Mouse (Mus musculus) forebrain, postnatal 0 days (tissue): ENCODE measurements around the gene Cdkal1. TPM values are rescaled to one million over a fixed set of nuclear protein-coding genes. Genes with fewer than 3 reads are reported as not detected.

ENCODE experiments used
- ATAC-seq: fragments of 200-750 bp; cut with Nextera tagmentation; 2 replicates; pipeline ENCODE4 v1.8.0; 2017; ENCODE audit warnings: mild to moderate bottlenecking, moderate library complexity
- DNase-seq: peaks from one replicate; pipeline ENCODE4 v3.0.0-alpha.2; 2015
- H3K27ac ChIP-seq: fragments of 300-500 bp; sonication (generic); 2 replicates; pipeline ENCODE4 v1.5.1; 2014; ENCODE audit warnings: low read depth, mild to moderate bottlenecking, antibody characterized with exemption, low read length, moderate library complexity, mixed read lengths
- H3K27me3 ChIP-seq: fragments of 300-500 bp; sonication (generic); 2 replicates; pipeline ENCODE4 v1.6.1; 2014; ENCODE audit warnings: mild to moderate bottlenecking, low read length, mixed read lengths; ENCODE audit not compliant: insufficient read depth
- H3K36me3 ChIP-seq: fragments of 300-500 bp; sonication (generic); 2 replicates; pipeline ENCODE4 v1.6.1; 2014; ENCODE audit warnings: mild to moderate bottlenecking, moderate library complexity; ENCODE audit not compliant: insufficient read depth
- H3K4me1 ChIP-seq: fragments of 300-500 bp; sonication (generic); 2 replicates; pipeline ENCODE4 v1.6.1; 2014; ENCODE audit warnings: antibody characterized with exemption; ENCODE audit not compliant: insufficient read depth
- H3K4me2 ChIP-seq: fragments of 300-500 bp; sonication (generic); 2 replicates; pipeline ENCODE4 v1.6.1; 2014; ENCODE audit warnings: low read depth, mild to moderate bottlenecking, moderate library complexity
- H3K4me3 ChIP-seq: fragments of 300-500 bp; sonication (generic); 2 replicates; pipeline ENCODE4 v1.5.1; 2014; ENCODE audit warnings: low read depth, low read length, mixed read lengths
- H3K9ac ChIP-seq: fragments of 300-500 bp; sonication (generic); 2 replicates; pipeline ENCODE4 v1.6.1; 2014; ENCODE audit warnings: mild to moderate bottlenecking
- H3K9me3 ChIP-seq: fragments of 300-500 bp; sonication (generic); 2 replicates; pipeline ENCODE4 v1.6.1; 2016; ENCODE audit warnings: low read length
- CTCF ChIP-seq: sonication (generic); IDR thresholded peaks from 2 replicates; pipeline ENCODE4 v1.5.1; 2016; ENCODE audit warnings: antibody characterized with exemption, control low read depth, low read depth
- WGBS: fragments of 180-500 bp; shearing (Covaris S2); extraction: QIAGEN DNeasy Blood & Tissue Kit; methylation state at CpG from one replicate; pipeline ENCODE4 v1.1.7; 2014; 5-methylcytosine and 5-hydroxymethylcytosine counted together
- polyA plus RNA-seq: library from polyadenylated mRNA; unstranded; fragments of >200 nt; fragmentation: Nextera tagmentation; extraction: Ambion mirVana; gene quantifications from 2 replicates; pipeline ENCODE4 v1.2.1, GENCODE M21; 2015
- total RNA-seq: library from RNA; depleted of rRNA; stranded (reverse); fragments of >200 nt; gene quantifications from 2 replicates; pipeline ENCODE4 v1.2.3, GENCODE M21; 2014

The Cdkal1 gene
- total and polyA plus RNA-seq, 2 experiments from 2014 or later = 16.7 to 18.3 TPM

DNA sequence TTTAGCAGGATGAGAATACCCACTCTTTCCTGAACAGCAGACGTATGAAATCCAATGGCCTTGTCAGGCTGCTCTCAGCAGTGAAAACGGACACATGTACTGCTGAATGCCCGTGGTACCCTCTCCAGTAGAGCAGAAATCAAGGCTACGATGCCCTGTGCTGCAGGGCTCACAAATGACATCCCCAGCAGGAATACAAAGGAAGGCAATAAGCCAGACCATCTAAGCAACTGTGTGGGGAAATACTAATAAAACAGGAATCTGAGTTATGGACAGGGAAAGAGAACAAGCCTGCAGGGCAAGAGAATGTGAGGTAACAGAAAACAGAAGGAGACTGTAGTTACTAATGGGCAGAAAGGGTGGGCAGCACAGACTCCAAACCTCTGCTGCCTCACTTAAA is 425.6 kb downstream of the Cdkal1 start:
- no peak for DNase-seq
- no peak overlapping the region for H3K4me2 ChIP-seq
- no peaks in the 10 kb centered on the region for H3K27me3 ChIP-seq
- H3K9me3 ChIP-seq = no peaks in the 10 kb centered on the region
- H3K4me1 ChIP-seq = 0 out of 2 replicates have a peak, but pooled peaks cover 5% of the 10 kb centered on the region
- no peaks in the 10 kb centered on the region for H3K36me3 ChIP-seq
- H3K4me3 ChIP-seq = no peak overlapping the region
- H3K27ac ChIP-seq = no peak overlapping the region
- TF ChIP-seq CTCF = no peak
- no peak for ATAC-seq
- no peak overlapping the region for H3K9ac ChIP-seq
- 76% methylated on average over 4 of the region's 4 CpGs for WGBS

DNA sequence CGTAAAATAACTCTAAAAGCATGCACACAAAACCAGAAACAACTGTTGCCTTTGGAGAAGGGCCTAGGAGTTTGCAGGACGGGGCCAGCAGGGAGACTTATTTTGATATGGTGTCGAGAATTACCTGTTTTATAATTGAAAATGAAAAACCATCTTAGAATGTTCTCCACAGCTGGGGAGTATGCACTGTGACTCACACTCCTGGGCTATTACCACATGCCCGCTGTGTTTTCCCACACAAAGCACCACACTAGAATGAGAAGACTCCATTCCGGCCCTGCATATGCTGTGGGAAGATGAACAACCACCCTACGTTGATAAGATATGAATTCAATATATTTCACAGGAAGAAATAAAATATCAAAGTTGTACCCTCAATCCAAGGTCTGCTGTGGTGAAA is 426.3 kb downstream of the Cdkal1 start:
- DNase-seq (no peak), ATAC-seq (no peak)
- Histone ChIP-seq H3K36me3 (no peaks in the 10 kb centered on the region), H3K4me2 (no peak overlapping the region), H3K9me3 (no peaks in the 10 kb centered on the region), H3K9ac (no peak overlapping the region), H3K4me1 (0 out of 2 replicates have a peak, but pooled peaks cover 5% of the 10 kb centered on the region), H3K4me3 (no peak overlapping the region), H3K27me3 (no peaks in the 10 kb centered on the region), H3K27ac (no peak overlapping the region)
- TF ChIP-seq CTCF = no peak
- WGBS = 94% methylated on average over 6 of the region's 6 CpGs

DNA sequence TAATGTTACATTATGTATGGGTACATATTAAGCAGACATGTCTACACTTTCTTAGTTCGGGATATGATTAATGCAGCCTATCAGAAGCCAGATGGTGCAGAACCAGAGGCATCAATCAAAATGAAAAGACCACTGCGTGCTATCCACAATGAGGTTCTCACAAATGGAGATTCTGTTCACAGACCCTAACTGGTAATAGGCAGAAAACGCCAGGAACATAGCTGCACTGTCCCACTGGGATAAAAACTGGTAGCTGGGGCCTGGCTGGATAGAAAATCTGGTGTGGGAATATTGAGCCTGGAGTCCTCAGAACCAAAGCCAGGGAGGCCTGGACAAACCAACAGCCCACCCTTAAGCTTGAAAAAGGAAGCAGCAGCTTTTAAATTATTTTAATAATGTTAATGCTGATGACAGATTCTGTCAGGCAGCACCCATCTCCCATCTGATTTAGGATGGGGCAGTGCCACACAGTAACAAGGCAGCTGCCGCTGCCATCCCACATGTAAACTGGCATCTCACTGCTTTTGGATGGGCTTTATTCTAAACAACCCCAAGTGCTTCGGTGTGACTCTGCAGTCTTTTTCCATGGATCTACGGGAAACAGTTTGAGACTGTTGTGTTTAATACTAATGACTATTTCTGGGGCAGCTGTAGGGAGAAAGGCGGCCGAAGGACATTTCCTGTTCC is 438.9 kb downstream of the Cdkal1 start:
- H3K9me3 ChIP-seq = no peaks in the 10 kb centered on the region
- ATAC-seq = peak; percentile 75
- no peak overlapping the region for H3K4me2 ChIP-seq
- H3K36me3 ChIP-seq = no peaks in the 10 kb centered on the region
- no peak overlapping the region for H3K4me3 ChIP-seq
- no peak overlapping the region for H3K9ac ChIP-seq
- 13% methylated on average over 8 of the region's 8 CpGs for WGBS
- H3K4me1 ChIP-seq = peaks cover 21% of the 10 kb centered on the region
- DNase-seq = peak; percentile 76
- no peak for TF ChIP-seq CTCF
- no peaks in the 10 kb centered on the region for H3K27me3 ChIP-seq
- peak overlapping the region; percentile 70 for H3K27ac ChIP-seq

DNA sequence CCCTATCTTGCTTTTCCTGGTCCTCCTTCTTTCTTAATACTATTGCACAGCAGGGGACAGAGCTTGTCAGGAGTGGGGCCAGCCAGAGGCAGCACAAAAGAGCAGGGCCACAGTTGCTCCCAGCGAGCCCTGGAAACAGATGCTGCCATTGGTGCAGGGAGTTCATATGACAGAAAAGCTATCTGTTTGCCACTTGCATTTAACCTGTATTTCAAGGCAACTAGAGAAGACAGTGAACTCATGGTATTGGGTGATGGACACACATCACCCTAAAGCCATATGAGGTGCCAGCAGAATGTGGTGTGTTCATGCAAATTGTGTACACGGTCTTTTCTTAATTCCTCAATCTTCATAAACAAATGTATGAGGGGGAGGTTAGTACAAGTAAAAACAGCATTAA is 439.5 kb downstream of the Cdkal1 start:
- no peak for TF ChIP-seq CTCF
- WGBS = 14% methylated on average over 2 of the region's 2 CpGs

DNA sequence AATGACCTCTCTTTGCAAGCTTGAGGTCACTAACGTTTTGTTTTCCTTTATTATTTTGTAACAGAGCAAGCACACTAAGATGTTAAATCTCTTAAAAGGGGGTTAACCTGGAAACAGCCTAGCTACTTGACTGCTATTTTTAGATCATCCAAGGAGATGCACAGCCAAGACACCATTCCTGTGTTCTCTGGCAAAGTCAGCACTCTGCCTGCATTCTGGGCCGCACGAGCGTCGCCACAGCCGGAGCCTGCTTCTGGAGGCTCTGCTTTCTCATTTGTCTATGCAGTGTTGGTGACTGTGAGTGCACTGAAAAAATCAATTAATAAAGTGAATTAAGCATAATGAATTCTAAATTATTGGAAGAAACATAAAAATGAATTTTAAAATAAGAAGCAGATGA is 440.6 kb downstream of the Cdkal1 start:
- DNase-seq (peak; percentile 72), ATAC-seq (peak; percentile 80; the same call in 1 of the 2 replicates)
- H3K9ac ChIP-seq = no peak overlapping the region
- H3K4me2 ChIP-seq = no peak overlapping the region
- no peaks in the 10 kb centered on the region for H3K9me3 ChIP-seq
- H3K27me3 ChIP-seq = no peaks in the 10 kb centered on the region
- H3K4me3 ChIP-seq = no peak overlapping the region
- peak overlapping the region; percentile 76 for H3K27ac ChIP-seq
- TF ChIP-seq CTCF = no peak
- WGBS = 19% methylated on average over 6 of the region's 6 CpGs
- no peaks in the 10 kb centered on the region for H3K36me3 ChIP-seq
- peaks cover 21% of the 10 kb centered on the region for H3K4me1 ChIP-seq

More for the DNA sequence above, 439.5 kb downstream of the Cdkal1 start:
- ATAC-seq (no peak), DNase-seq (peak; percentile 23)
- H3K4me1 ChIP-seq = peaks cover 21% of the 10 kb centered on the region
- H3K4me2 ChIP-seq = no peak overlapping the region
- H3K36me3 ChIP-seq = no peaks in the 10 kb centered on the region
- no peak overlapping the region for H3K9ac ChIP-seq
- H3K4me3 ChIP-seq = no peak overlapping the region
- peak overlapping the region; percentile 76 for H3K27ac ChIP-seq
- H3K9me3 ChIP-seq = no peaks in the 10 kb centered on the region
- H3K27me3 ChIP-seq = no peaks in the 10 kb centered on the region

DNA sequence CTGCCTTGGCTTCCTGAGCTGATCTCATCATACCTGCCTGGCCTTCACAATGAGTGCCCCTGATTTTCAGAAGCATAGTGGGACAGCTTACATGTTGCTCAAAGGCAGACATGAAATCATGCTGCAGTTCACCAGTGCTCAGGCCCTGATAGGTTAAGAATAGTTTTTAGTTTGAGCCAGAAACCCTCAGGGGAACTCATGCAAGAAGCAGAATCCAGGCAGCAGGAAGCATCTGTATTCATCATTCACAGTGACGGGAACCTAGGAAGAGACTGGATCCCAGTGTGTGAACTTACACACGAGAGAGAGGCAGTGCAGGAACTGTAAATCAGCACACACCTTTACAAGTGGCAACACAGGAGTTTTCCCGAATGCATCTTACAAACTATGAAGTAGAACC is 441.0 kb downstream of the Cdkal1 start:
- H3K9me3 ChIP-seq = no peaks in the 10 kb centered on the region
- H3K36me3 ChIP-seq = no peaks in the 10 kb centered on the region
- no peaks in the 10 kb centered on the region for H3K27me3 ChIP-seq
- H3K4me2 ChIP-seq = no peak overlapping the region
- H3K27ac ChIP-seq = peak overlapping the region; percentile 76
- 26% methylated on average over 3 of the region's 3 CpGs for WGBS
- no peak for TF ChIP-seq CTCF
- DNase-seq = no peak
- ATAC-seq = no peak
- H3K4me3 ChIP-seq = no peak overlapping the region
- peaks cover 21% of the 10 kb centered on the region for H3K4me1 ChIP-seq
- H3K9ac ChIP-seq = no peak overlapping the region

DNA sequence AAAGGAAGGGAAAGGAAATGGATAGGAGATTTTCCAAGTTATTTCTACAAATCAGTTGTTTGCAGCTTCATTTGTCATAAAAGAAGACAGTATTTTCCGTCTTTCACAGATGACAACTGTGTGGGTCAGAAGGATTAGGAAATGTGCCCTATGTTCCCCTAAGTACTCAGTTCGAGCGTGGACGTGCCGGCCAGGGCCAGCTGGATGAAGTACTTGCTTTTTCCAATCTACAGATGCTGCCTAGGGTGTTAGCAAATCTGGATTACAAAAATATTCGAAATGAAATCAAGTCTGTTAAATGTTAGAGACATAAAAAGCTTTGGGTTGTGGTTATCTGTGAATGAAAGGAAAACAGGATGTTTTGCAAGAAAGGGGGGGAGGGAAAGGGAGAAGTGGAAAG is 444.3 kb downstream of the Cdkal1 start:
- Histone ChIP-seq H3K9me3 (no peaks in the 10 kb centered on the region), H3K4me2 (no peak overlapping the region), H3K27me3 (no peaks in the 10 kb centered on the region), H3K27ac (no peak overlapping the region), H3K4me1 (peaks cover 13% of the 10 kb centered on the region), H3K9ac (no peak overlapping the region), H3K36me3 (no peaks in the 10 kb centered on the region), H3K4me3 (no peak overlapping the region)
- no peak for ATAC-seq
- TF ChIP-seq CTCF = no peak
- WGBS = 82% methylated on average over 6 of the region's 6 CpGs
- no peak for DNase-seq
